Mouse (Mus musculus) urinary bladder, adult 18-20 months (tissue): ENCODE measurements around the gene Cacna2d3.

Source experiments
- DNase-seq, 2 experiments: peaks; one replicate each; pipeline ENCODE4 v3.0.0; 2022; ENCODE audit warnings: low spot score in 2 of 2, mixed read lengths in 2 of 2

Cacna2d3 gene

DNA sequence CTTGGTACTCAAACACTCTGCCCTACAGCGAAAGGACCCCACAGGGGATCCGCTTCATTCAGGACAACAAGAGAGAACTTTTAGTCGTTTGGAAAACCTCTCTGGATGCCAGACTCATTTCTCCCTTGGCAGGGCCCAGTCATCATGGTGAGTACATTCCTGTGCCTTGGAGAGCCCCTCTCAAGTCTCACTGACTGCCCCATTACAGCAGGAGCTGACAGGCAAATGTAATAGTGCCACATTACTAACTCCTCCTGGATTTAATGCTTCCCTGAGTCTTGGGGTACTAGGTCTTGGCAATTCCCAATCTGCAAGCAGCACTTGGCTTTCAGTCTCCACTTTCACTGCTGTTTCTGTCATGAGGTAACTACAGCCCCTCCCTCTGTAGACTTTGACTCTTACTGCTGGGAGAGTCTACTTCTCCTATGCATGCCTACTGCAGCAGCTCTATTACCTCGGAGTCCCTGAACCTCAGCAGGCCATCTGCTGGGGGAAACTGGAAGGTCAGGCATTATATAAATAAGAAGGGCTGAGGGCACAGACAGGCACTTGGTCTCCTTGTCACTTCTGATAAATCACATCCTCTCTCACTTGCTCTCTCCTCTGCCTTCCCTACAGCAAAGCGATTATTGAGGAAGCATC lies 454.3 kb downstream of the Cacna2d3 start:
- DNase-seq = no peak

DNA sequence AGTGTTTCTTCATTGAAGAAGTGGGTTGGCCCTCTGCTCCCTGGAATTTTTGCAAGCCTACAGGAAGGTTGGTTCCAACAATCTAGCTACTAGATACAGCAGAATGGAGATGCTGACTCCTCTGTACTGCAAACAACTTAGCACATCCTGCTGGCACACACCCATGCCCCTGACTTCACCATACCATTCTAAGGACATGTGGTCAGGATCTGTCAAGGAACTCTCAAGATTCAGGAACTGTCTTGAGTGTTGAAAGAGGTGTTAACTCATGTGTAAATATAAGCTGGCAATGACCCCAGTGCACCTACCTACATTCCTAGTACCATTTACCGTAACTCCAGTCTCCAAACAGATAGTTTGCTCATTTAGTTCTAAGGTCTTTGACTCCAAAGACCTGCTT lies 461.0 kb downstream of the Cacna2d3 start:
- DNase-seq = no peak

DNA sequence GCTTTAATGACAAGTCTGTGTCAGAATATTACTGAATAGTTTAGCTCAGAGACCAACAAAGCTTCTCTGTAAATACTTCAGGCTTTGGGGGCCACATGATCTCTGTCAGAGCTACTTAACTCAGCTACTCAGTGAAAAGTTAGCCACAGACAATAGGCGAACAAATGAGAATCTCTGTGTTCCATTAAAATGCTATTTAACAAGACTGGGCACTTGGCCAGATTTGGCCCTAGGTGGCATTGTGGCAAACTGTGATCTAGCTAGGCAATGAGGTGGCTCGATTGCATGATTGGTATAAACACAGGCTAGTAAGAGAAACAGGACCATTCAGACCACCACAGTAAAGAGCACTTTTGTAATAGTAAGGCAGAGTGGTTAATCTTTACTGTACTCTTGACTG lies 478.1 kb downstream of the Cacna2d3 start:
- no peak for DNase-seq

- no peak for DNase-seq
Measured at GRCm38 (mm10) chr14:29238446-29238845, 483.2 kb downstream of the Cacna2d3 start.

DNA sequence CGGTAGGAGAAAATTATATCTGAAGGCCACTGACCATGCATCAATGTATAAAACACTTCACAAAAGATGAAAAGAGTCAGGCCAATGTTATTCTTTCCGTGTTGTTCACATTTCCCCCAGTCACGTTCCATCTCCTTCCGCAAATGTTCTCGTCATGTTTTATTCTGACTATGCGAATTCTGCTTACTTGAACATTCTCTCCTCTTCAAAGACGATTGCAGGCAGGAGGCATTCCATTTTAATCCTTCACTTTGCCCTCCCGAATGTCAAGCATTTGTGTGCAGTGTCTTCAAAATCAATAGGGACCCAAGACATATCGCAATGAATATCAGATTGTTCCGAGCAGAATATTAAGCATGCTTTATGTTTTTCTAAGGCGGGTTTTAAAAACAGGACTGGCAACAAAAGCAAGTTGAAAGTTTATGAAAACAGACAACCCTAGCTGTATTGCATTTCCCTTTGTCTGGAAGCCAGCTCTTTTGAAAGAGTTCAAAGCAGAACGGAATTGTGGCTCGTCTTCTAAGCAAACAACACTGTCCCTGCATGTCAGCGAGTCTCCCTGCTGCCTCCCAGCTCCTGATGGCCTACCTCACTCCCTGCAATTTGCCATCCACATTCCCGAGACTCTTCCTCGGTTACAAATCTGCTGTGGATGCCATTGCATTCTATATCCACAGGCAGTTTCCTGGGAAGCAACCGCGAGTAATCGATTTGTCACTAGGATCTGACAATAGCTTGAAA lies 492.5 kb downstream of the Cacna2d3 start:
- DNase-seq = no peak

GRCm38 (mm10) chr14:29228471-29228870 lies 493.2 kb downstream of the Cacna2d3 start:
- no peak for DNase-seq

DNA sequence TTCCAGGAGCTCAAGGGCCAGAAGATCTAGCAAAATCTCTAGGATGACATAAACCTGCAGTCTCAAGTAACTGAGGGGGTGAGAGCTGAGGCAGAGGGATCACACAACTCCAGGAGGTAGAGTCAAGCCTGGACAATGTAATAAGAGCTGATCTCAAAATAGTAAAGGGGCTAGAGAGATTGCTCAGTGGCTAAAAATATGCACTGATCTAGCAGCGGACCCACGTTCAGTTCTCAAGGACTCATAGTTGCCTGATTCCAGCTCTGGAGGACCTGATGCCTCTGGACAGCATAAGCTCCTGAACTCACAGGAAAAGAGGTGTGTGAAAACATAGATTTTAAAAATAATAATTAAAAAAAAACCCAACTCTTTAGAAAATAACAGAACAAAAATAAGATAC lies 493.7 kb downstream of the Cacna2d3 start:
- no peak for DNase-seq

DNA sequence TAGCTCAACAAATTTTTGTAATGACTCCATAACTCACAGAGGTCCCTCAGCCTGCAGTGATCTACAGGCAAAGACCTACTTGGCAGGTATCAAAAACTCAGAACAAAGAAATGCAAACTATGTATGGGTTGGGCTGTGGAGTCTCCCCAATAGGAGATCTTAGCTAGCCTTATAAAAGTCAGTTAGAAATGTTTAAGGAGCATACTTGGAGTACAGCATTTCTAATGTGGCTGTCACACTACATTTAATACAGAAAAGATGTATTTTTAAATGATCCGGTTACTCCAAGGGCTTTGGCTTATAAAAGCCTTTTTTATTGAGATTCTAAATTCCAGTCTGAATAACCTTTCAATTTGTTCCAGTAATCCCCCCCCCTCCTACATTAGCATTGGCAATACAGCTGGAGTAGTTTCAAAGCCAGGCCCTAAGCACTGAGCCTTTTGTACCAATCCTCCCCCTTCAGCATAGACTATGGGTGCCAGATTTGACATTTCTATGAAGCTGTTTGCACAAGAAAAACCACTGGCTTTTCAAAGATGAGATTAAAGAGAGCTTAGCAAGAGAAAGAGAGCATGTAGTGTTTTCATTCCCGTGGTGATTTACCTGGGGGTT lies 495.8 kb downstream of the Cacna2d3 start:
- DNase-seq = no peak

- no peak for DNase-seq
Measured at GRCm38 (mm10) chr14:29223012-29223411, 498.7 kb downstream of the Cacna2d3 start.

DNA sequence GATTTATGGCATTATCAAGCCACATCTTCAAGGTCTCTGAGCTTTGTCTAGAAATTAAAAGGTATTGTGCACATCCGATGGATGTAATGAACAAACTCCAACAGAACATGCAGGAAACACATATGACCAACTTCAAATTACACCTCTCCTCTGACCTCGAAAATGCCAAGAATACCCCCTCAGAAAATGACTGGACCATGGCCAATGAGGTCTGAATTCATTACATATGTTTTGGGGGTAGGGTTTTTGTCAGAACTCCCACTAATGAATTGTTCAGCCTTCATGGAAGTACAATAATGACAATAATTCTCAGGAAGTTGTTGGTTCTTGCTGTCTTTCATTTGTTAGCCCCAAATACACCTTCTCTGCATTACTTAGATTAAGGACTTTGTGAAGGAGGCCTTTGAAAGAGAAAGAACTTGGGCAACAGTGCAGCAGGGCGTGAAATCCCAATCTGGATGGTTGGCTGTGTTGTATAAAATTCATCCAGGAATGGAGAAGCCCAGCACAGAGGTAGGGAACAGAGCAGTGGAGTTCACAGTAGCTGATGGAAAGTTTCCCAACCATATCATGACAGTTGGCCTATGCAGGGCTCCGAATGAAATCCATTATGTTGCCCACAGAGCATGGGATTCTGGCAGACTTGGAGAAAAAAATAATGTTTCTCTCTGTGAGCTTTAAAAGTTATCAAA lies 499.3 kb downstream of the Cacna2d3 start:
- DNase-seq = no peak

- no peak for DNase-seq
Measured at GRCm38 (mm10) chr14:29216106-29216505, 505.6 kb downstream of the Cacna2d3 start.

DNA sequence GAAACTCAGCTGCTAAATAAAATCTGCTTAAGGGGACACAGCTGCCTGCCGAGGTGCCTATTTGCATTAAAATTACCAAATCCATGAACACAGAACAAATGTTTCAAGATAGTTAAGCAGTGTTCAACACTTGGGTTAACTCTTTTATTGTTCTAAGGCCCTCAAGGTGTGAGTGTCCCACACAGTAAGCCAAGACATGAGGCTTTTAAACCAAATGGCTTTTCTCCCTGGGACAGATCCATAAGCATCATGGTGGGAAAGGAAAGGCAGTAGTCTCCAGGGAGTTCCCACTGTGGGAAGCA lies 516.7 kb downstream of the Cacna2d3 start:
- DNase-seq = no peak

DNA sequence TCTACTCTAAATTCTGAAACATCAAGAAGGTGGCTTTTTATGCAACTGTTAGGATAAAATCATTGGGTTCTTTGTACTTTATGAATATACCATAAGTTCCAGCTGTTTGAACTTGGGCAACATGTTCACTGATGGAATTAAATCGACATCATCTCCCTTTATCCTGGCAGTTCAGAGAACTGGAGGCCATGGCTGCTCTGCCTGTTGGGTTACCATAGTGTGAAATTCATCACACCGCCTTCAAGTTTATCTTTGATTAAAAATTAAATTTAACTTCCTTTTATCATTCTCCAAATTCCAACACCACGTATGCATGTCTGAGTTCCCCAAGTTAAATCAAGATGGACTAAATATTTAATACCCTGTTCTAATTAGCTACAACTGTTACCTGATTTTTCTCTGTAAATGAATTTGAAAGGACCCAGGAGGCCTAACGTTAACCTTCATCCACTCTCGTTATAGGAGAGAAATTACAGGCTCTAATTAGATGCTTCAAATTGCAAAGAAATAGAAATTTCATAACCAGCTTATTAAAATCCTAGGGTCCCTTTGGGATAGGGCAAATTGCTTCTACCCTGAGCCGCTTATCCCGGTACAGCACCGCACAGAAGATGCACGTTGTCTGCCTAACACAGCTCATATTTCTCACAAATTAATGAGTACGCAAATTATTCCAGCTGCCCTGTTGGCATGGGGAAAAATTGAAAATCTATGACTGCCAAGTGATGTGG lies 517.3 kb downstream of the Cacna2d3 start:
- DNase-seq = no peak

GRCm38 (mm10) chr14:29196171-29196570 lies 525.5 kb downstream of the Cacna2d3 start:
- no peak for DNase-seq

DNA sequence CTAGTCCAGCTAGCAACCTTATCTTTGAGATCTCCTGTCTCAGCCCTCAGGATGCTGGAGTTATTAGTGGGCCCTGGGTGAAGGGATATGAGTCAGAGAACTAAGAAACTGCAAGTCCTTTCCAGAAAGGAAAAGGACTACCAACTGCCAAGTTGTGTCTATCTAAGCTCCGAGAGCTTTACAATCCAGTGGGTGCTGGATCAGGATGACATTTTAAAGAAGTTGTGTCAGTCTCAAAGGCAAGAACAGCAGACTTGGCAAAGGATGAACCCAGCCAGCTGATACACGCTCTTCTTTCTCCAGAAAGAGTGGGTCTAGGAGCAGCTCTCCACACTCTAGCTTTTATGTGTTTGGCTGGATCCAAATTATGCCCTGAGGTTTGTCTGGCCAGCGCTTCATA lies 530.2 kb downstream of the Cacna2d3 start:
- no peak for DNase-seq

GRCm38 (mm10) chr14:29183730-29184129 lies 537.9 kb downstream of the Cacna2d3 start:
- no peak for DNase-seq

DNA sequence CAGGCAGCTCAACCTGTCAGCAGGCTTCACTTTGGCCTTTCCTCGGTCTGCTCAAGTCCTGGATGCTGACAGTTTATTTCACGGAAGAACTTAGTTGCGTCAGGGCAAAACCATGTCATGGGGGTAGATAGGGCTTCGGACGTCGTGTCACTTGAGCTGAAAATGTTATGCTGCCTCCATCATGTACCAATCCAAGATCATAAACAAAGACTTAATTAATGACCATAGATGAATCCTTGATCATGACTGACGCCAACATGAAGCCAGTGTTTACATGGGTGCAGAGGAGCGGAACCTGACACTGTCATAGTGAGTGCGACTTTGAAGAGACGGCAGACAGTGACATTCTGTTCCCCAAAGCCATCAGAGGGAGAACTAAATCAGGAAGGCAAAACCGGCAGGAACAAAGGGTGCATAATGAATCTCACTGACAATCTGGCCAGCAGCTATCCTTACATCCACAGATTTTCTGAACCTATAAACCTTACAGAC lies 542.2 kb downstream of the Cacna2d3 start:
- DNase-seq = no peak

- no peak for DNase-seq
Measured at GRCm38 (mm10) chr14:29178695-29179396, 542.8 kb downstream of the Cacna2d3 start.

DNA sequence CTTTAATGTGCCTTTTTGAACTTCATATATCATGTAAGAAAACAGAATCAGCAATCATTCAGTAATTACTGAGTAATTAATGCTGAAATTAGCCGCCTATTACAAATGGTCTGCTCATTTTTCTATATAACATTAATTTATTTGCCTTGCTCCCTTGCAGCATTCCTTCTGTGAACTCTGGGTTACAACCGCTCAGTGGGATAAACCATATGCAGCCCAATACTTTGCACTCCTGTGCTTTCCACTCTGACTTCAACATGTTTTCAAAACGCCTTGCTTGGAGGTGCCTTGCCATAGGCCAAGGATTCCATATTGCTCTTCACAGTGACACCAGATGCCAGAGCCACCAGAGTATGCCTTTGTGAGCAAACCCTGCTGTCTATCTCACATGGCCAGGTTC lies 546.9 kb downstream of the Cacna2d3 start:
- DNase-seq = no peak

DNA sequence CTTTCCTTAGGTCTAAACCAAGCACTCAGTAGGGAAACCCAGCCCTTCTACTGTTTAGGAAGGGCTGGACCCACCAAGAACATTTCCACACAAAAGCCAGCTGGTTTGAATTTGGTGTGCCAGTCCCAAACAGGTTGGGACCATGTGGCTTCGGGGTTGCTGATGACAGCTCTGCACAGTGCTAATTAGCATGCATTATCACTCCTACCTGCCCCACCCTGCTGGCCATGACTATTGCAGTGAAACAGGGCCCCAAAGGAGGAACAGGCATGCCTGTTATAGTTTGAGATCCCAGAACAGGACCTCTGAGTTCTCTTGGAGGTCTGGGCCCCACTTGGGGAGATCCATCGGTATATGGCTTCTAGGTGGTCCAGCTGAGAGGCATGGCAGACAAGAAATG lies 549.5 kb downstream of the Cacna2d3 start:
- DNase-seq = no peak

- DNase-seq = no peak
Measured at GRCm38 (mm10) chr14:29164653-29165030, 557.0 kb downstream of the Cacna2d3 start.
